Mouse (Mus musculus) heart, adult 2 months (tissue): Measurements from ENCODE around the gene Tnfaip8l2. TPM values are rescaled to one million over a fixed set of nuclear protein-coding genes. Genes with fewer than 3 reads are reported as not detected.
"Not testable (repeated sequence)": the region's sequence is repeated elsewhere in the genome, so short reads cannot be mapped to it uniquely, and the experiment has no call there.

ENCODE experiments used
- DNase-seq, 2 experiments: peaks; one replicate each; pipeline ENCODE4 v3.0.0; 2021
- H3K27ac ChIP-seq: fragments of 200-600 bp; 2 replicates; pipeline ENCODE4 v1.8.1; 2022
- H3K27me3 ChIP-seq: fragments of 200-500 bp; 2 replicates; pipeline ENCODE4 v1.6.1; 2012; ENCODE audit warnings: mild to moderate bottlenecking, low read length, inconsistent platforms, mixed read lengths; ENCODE audit not compliant: control insufficient read depth, insufficient read depth
- H3K36me3 ChIP-seq: fragments of 200-500 bp; 2 replicates; pipeline ENCODE4 v1.6.1; 2012; ENCODE audit warnings: low read length, inconsistent platforms; ENCODE audit not compliant: control insufficient read depth, insufficient read depth
- H3K4me1 ChIP-seq: fragments of 200-500 bp; 2 replicates; pipeline ENCODE4 v1.6.1; 2011; ENCODE audit warnings: low read length; ENCODE audit not compliant: control insufficient read depth, insufficient read depth
- H3K4me3 ChIP-seq: fragments of 200-600 bp; 2 replicates; pipeline ENCODE4 v1.8.1; 2022
- H3K79me2 ChIP-seq: fragments of 200-500 bp; replicated peaks from 2 replicates; pipeline ENCODE4 v1.6.1; 2012; ENCODE audit warnings: mild to moderate bottlenecking, inconsistent platforms, low read length, moderate library complexity, mixed read lengths; ENCODE audit not compliant: control insufficient read depth, insufficient read depth
- H3K9ac ChIP-seq: fragments of 200-500 bp; 2 replicates; pipeline ENCODE4 v1.6.1; 2012; ENCODE audit warnings: low read depth, mild to moderate bottlenecking, control low read depth, inconsistent platforms, low read length, mixed read lengths
- CTCF ChIP-seq: fragments of 200-600 bp; IDR thresholded peaks from 2 replicates; pipeline ENCODE4 v1.8.1; 2022; ENCODE audit warnings: antibody characterized with exemption, mild to moderate bottlenecking, moderate library complexity
- EP300 ChIP-seq: fragments of 200-500 bp; IDR thresholded peaks from 2 replicates; pipeline ENCODE4 v1.6.1; 2011; ENCODE audit warnings: low read depth, low read length, control low read depth; ENCODE audit not compliant: insufficient read depth
- POLR2A ChIP-seq: fragments of 200-500 bp; IDR thresholded peaks from 2 replicates; pipeline ENCODE4 v1.6.1; 2011; ENCODE audit warnings: mild to moderate bottlenecking, low read depth, low read length, control low read depth; ENCODE audit not compliant: insufficient read depth
- WGBS: fragments of 180-500 bp; shearing (Covaris S2); methylation state at CpG from one replicate; pipeline ENCODE4 v1.1.7; 2018; 5-methylcytosine and 5-hydroxymethylcytosine counted together
- intact Hi-C: fragments of 180-260 bp; cut with DNase I; formaldehyde crosslinking; loops from one replicate; pipeline ENCODE4 v1.15.1; 2025
- polyA plus RNA-seq: library from polyadenylated mRNA; depleted of rRNA; stranded (reverse); fragments of >200 nt; gene quantifications from 2 replicates; pipeline ENCODE4 v1.2.3, GENCODE M21; 2012
- total RNA-seq, 2 experiments: library from RNA; stranded (reverse); gene quantifications; 2 replicates each; pipeline ENCODE4 v1.2.3; 2021

The Tnfaip8l2 gene
- total and polyA plus RNA-seq, 3 experiments: 1.5 to 4.9 (median 2.1) TPM

DNA sequence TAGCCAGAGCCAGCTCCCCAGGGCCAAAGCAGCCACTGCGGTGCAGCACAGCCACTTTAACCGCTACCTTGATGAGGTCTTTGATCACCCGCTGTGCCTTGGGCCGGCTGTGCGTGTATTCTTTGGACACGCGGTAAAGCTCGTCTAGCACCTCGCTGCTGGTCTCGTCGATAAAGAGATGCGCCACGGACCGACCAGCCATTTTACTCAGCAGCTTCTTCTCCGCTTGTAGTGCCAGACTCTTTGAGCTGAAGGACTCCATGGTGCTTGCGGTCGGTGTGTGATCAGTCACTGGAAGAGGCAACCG lies 1.9 kb downstream of the Tnfaip8l2 start:
- no peak for TF ChIP-seq POLR2A
- TF ChIP-seq EP300: no peak
- no peak for TF ChIP-seq CTCF
- no peaks in the 10 kb centered on the region for H3K27me3 ChIP-seq
- intact Hi-C loops: loop anchor here (5.0 kb wide), 1 partner anchor 98 kb away; the partner anchor contains the start of gene Psmd4
- DNase-seq: no peak
- no peaks in the 10 kb centered on the region for H3K79me2 ChIP-seq
- H3K36me3 ChIP-seq: no peaks in the 10 kb centered on the region
- H3K9ac ChIP-seq: no peak overlapping the region
- no peak overlapping the region for H3K27ac ChIP-seq
- H3K4me1 ChIP-seq: peaks cover 3% of the 10 kb centered on the region; the same call in 1 of the 2 replicates
- no peak overlapping the region for H3K4me3 ChIP-seq
- WGBS: 73% methylated on average over 18 of the region's 18 CpGs

DNA sequence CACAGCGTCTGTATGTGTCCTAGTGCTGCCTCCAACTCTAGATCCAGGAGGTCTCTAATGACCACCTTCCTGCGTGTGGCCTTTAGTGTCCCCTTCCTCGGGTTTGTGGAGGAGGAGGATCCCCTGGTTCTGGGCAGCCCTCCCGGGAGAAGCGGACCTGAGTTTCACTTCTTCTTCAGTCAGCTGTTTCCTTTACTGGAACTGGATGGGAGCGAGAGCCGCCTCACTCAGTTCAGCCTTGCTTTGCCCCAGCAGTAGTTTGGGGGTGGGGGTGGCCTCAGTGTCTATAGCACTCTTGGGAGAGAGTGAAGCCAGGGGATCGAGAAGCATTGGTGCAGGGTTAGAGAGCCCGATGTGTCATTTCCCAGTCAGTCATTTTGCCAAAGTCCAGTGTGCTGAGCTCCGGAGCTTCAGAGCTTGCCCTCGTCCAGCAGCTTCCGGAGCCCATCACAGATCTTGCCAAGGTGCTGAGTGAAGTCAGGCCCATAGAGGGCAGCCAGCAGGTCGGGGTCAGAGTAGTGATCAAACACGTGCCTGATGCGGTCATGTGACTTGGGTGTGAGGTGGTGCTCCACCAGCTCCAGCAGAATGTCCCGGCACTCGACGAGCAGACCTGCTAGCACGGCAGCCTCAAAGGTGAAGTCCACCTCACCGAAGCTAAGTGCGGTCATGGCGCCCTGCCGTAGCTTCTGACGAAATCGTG lies 2.4 kb downstream of the Tnfaip8l2 start:
- Histone ChIP-seq H3K27me3 (no peaks in the 10 kb centered on the region), H3K4me3 (no peak overlapping the region), H3K27ac (no peak overlapping the region), H3K79me2 (no peaks in the 10 kb centered on the region), H3K4me1 (peaks cover 3% of the 10 kb centered on the region; the same call in 1 of the 2 replicates), H3K36me3 (no peaks in the 10 kb centered on the region), H3K9ac (no peak overlapping the region)
- DNase-seq: peak in 1 of 2 experiments; percentile 54
- TF ChIP-seq EP300 (no peak), CTCF (no peak), POLR2A (no peak)
- 70% methylated on average over 25 of the region's 25 CpGs for WGBS
- intact Hi-C loops: loop anchor here (5.0 kb wide), 1 partner anchor 97 kb away; the partner anchor contains the start of gene Psmd4

DNA sequence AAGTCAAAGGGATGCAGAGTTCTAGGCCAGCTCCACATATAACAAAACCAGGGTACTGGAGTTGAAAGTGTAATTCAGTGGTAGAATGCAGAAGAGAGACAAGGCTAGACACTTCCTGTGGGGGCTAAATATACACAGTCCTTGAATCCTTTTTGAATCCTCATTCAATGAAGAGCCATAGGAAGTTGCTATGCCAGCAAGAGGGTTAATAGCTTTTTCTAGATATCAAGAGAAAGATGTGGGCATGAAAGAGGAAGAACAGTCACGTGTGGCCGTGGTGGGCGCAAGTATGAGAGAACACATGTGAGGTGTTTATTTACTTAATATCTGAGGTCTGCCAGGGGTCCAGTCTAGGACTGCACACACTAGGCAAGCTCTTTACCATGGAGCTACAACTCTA lies 5.8 kb downstream of the Tnfaip8l2 start:
- Histone ChIP-seq H3K36me3 (no peaks in the 10 kb centered on the region; the same call in 1 of the 2 replicates), H3K4me3 (no peak overlapping the region), H3K27me3 (no peaks in the 10 kb centered on the region), H3K79me2 (no peaks in the 10 kb centered on the region), H3K27ac (no peak overlapping the region), H3K9ac (no peak overlapping the region), H3K4me1 (peaks cover 6% of the 10 kb centered on the region)
- 87% methylated on average over 3 of the region's 3 CpGs for WGBS
- TF ChIP-seq POLR2A (no peak), EP300 (no peak), CTCF (no peak)
- intact Hi-C loops: no loop called here
- DNase-seq: no peak

DNA sequence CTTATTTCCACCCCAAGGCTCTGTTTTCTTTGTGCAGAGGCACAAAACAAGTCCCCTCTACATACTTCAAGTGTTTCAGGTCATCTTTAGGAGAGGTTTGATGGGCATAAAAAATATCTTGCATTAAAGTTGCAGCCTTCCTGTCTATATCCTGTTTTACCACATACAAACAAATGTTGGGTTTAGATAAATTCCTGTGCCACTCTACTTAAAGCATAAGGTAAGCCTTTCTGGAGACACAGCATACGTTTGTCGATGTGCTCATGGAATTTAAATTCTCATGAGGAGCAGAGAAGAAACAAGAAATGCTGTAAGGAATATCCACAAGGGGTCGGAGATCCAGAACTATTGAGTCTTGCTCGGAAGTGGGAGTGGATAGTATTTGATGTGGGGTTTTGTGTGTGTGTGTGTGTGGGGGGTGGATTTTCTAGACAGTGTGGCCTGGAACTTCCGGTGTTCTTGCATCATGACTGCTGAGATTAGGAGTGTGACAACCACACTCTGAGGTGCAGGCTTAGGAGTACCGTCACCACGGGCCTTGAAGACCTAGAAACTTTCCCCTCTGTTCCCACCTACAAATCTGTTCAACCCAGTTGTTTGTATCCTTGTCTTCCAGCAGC lies 6.6 kb downstream of the Tnfaip8l2 start:
- no peaks in the 10 kb centered on the region for H3K27me3 ChIP-seq
- no peak overlapping the region for H3K9ac ChIP-seq
- H3K4me3 ChIP-seq: no peak overlapping the region; the same call in 1 of the 2 replicates
- no peaks in the 10 kb centered on the region; the same call in 1 of the 2 replicates for H3K36me3 ChIP-seq
- H3K4me1 ChIP-seq: peaks cover 6% of the 10 kb centered on the region
- H3K79me2 ChIP-seq: no peaks in the 10 kb centered on the region
- no peak for DNase-seq
- intact Hi-C loops: no loop called here
- H3K27ac ChIP-seq: no peak overlapping the region
- 55% methylated on average over 7 of the region's 7 CpGs for WGBS
- TF ChIP-seq EP300 (no peak), POLR2A (no peak), CTCF (no peak)

DNA sequence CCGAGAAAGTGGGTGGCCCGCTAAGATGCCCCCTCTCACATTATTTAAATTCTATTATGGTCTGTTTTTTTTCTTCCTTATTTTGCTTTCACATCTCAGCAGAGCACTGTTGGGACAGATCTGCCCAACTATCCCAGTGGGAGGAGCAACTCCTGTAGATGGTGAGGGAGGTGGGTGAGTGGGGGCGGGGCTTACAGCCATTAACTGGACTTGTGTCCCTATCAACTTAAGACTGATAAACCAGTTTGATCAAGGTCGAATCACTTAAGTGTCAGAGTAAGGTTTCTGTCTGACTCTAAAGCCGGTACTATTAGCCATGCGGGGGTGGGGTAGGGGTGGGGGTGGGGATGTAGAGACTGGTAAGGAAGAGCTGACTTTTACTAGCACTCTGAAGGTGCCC lies 7.1 kb downstream of the Tnfaip8l2 start:
- H3K9ac ChIP-seq: no peak overlapping the region
- TF ChIP-seq POLR2A (peak; percentile 51), EP300 (no peak), CTCF (no peak)
- peaks cover 6% of the 10 kb centered on the region for H3K4me1 ChIP-seq
- H3K79me2 ChIP-seq: no peaks in the 10 kb centered on the region
- no peaks in the 10 kb centered on the region; the same call in 1 of the 2 replicates for H3K36me3 ChIP-seq
- peak; percentile 58 to 62 for DNase-seq
- H3K4me3 ChIP-seq: peak overlapping the region; percentile 44
- intact Hi-C loops: no loop called here
- WGBS: 9% methylated on average over 6 of the region's 6 CpGs
- peak overlapping the region; percentile 1; the same call in 1 of the 2 replicates for H3K27ac ChIP-seq
- H3K27me3 ChIP-seq: no peaks in the 10 kb centered on the region

DNA sequence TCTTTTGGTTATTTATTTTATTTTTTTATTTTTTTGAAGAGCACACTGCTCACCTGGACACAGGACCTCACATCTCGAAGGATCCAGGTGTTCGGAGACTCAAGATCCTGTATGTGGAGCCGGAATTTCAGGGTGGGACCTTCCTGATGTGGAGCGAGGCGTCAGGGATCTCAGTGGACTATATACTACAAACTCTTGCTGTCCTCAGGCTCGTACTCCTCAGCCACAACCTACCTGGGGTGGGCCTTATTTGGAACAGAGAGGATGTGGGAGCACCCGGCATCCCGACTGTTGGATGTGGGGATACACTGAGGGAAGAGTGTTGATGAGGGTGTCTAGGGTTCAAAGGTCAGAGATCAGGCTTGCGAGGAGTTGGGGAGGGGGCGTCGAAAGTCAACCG lies 8.0 kb downstream of the Tnfaip8l2 start:
- H3K4me3 ChIP-seq, H3K4me1 ChIP-seq: not testable (repeated sequence)
- no CpG with 5 or more reads among the region's 12 CpGs for WGBS

More for the DNA sequence above, 8.0 kb downstream of the Tnfaip8l2 start:
- H3K36me3 ChIP-seq, H3K9ac ChIP-seq, H3K27me3 ChIP-seq, H3K79me2 ChIP-seq, intact Hi-C loops, DNase-seq, H3K27ac ChIP-seq: not testable (repeated sequence)
